Mouse (Mus musculus) liver, adult 2 months (tissue): ENCODE measurements around the gene Jup.

Source experiments
- CTCF ChIP-seq: fragments of 200-500 bp; IDR thresholded peaks from 2 replicates; pipeline ENCODE4 v1.5.1; 2011; ENCODE audit warnings: low read depth, low read length, control low read depth
- POLR2A ChIP-seq: fragments of 200-500 bp; IDR thresholded peaks from 2 replicates; pipeline ENCODE4 v1.6.1; 2011; ENCODE audit warnings: low read length, control low read depth; ENCODE audit not compliant: insufficient read depth; ENCODE audit errors: extremely low read depth

DNA sequence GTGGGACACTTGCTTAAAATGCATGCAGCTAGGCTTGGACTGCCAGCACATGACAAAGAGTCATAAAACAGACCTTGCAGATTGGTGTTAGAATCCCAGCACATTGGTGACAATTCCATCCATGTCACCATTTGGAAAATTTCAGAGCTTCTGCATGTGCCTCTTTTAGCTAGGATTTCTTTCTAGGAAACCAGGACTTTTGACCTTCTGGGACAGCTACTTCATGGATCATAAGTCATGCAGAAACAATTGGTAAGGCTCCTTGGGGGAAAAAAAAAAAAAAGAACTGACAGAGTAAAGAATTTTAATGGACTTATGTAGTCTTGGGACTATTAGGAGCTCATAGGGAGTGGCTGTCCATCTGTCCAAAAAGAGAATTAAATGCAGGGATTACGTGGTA is 40.3 kb upstream of the Jup start:
- TF ChIP-seq POLR2A (no peak), CTCF (no peak)
